Mouse (Mus musculus): ENCODE data around the gene Fstl3. TPM values are rescaled to one million over a fixed set of nuclear protein-coding genes. Genes with fewer than 3 reads are reported as not detected.

Gene Fstl3
- 0.83 and 0.84 TPM in 2 replicates for polyA plus RNA-seq (2015; fragmentation: Nextera tagmentation; extraction: Ambion mirVana)

DNA sequence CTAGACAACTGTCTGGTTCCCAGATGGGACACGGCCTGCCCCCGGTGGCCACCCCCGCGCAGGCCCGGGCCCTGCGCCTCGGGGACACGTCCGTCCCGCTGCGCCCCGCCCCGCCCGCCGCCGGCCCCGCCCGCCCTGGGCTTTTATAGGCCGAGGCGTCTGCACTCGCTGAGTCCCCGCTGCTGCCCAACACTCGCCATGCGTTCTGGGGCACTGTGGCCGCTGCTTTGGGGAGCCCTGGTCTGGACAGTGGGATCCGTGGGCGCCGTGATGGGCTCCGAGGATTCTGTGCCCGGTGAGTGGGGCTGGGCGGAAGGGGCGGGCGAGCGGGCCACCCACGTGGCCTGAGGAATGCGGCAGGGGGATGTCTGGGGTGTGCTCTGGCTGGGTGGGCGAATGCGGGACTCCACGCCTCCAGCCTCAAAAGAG, at the start of gene Fstl3:
Gene Fstl3 (plus strand): TSS at position 170 of the 429 bp plus-strand sequence.
- peak within 1 kb of the TSS; percentile 36 for H3K4me2 ChIP-seq (replicated peaks)
- H3K9me3 ChIP-seq = no peaks in the 10 kb centered on the region; the same call in 1 of the 2 replicates
- no peak within 1 kb of the TSS for H3K27ac ChIP-seq (replicated peaks)
- H3K9ac ChIP-seq (replicated peaks) = no peak within 1 kb of the TSS
- ATAC-seq (replicated peaks) = no peak
- no peaks in the 10 kb centered on the region for H3K36me3 ChIP-seq
- peak within 1 kb of the TSS; percentile 21 for H3K4me3 ChIP-seq
- H3K27me3 ChIP-seq = peaks cover 46% of the 10 kb centered on the region
- H3K4me1 ChIP-seq = peaks cover 25% of the 10 kb centered on the region
- 2% methylated on average over 39 of the region's 39 CpGs for whole genome bisulfite sequencing

DNA sequence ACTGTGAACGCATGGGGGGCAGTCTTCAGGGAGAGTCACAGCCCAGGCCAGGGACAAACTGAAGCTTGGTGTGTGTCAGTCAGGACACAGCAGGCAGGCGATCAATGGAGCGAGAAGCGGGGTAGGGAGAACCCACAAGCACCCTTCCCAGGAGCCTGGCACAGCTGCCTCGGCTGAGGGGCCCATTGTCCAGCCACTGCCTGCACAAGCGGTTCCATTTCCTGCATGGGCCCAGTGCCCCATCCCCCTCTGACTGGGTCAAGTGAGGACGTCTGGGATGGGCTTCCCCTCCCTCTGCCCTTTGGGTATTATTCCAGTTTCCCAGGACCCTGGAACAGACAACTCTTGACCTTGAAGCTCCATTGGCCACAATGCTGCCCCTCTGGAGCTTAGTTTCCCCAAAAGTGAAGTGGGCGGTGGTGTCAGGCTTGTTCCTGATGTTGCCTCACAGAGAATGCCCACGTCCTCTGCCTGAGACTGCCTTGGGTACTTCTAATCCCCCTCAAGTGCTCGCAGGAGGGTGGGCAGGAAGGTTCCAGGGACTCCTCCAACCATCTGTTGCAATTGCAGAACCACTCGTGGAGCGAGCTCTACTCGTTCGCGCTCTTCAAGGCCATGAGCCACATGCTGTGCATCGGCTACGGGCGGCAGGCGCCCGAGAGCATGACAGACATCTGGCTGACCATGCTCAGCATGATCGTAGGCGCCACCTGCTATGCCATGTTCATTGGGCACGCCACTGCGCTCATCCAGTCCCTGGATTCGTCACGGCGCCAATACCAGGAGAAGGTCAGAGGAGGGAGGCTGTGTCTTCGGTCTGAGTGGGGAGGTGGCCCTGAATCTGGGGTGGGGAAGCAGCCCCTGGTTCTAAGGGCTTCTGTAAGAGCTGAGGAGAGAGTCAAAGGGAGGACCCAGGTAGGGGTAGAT, 48.5 kb upstream of the Fstl3 start:
- Histone ChIP-seq H3K4me1 (no peaks in the 10 kb centered on the region), H3K9ac (replicated peaks) (no peak overlapping the region), H3K9me3 (no peaks in the 10 kb centered on the region), H3K27ac (replicated peaks) (no peak overlapping the region), H3K36me3 (peaks cover 11% of the 10 kb centered on the region; the same call in 1 of the 2 replicates), H3K27me3 (no peaks in the 10 kb centered on the region), H3K4me2 (replicated peaks) (no peak overlapping the region), H3K4me3 (no peak overlapping the region)
- 75% methylated on average over 28 of the region's 28 CpGs for WGBS
- no peak for ATAC-seq (replicated peaks)

DNA sequence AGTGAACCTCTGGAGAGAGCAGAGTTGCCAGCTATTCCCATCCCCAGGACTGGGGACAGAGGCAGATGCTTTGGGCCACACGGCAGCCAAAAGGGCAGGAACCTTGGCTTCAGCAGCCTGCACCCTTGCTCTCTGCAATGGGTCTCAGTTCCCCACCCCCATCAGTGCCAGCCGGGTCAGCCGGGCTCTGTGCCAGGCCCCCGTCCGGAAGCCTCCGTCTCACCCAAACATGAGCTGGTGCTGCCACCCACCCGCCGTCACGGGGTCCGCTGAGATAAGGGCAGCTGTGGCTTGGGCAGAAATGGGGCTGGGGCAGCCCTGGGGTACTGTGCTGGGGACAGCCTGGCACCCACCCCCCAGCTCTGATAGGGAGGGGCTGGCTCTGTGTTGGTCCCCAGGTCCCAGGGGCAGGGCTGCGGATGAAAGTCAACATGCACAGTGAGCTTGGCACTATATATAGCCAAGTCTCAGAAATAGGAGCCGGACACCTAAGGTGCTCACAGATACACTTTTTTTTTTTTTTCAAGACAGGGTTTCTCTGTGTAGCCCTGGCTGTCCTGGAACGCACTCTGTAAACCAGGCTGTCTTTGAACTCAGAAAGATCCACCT, 47.6 kb upstream of the Fstl3 start:
- Histone ChIP-seq H3K4me3 (no peak overlapping the region), H3K9ac (replicated peaks) (no peak overlapping the region), H3K27me3 (no peaks in the 10 kb centered on the region), H3K9me3 (no peaks in the 10 kb centered on the region), H3K4me1 (no peaks in the 10 kb centered on the region), H3K27ac (replicated peaks) (no peak overlapping the region), H3K36me3 (peaks cover 16% of the 10 kb centered on the region; the same call in 1 of the 2 replicates), H3K4me2 (replicated peaks) (no peak overlapping the region)
- peak; percentile 18; the same call in 1 of the 2 replicates for ATAC-seq (replicated peaks)
- WGBS = 81% methylated on average over 13 of the region's 13 CpGs

DNA sequence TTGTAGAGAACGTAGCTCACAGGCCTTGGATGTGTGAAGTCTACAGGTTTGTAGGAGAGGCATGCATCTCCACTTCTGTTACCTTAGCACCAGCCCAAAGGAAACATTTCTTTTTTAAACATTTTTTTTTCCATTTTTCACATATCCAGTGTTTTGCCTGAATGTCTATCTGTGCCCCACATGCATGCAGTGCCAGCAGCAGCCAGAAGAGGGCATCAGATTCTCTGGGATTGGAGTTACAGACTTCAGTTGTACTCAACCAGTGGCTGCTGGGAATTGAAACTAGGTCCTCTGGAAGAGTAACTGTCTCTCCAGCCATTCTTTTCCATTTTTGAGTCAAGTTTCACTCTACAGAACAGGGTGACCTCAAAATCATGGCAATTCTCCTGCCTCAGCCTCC, 44.6 kb upstream of the Fstl3 start:
- Histone ChIP-seq H3K4me2 (replicated peaks) (no peak overlapping the region), H3K27me3 (no peaks in the 10 kb centered on the region), H3K9ac (replicated peaks) (no peak overlapping the region), H3K4me1 (no peaks in the 10 kb centered on the region), H3K27ac (replicated peaks) (no peak overlapping the region), H3K4me3 (no peak overlapping the region), H3K9me3 (no peaks in the 10 kb centered on the region), H3K36me3 (peaks cover 40% of the 10 kb centered on the region)
- ATAC-seq (replicated peaks) = no peak
- 100% methylated on average over 1 of the region's 1 CpGs for WGBS

DNA sequence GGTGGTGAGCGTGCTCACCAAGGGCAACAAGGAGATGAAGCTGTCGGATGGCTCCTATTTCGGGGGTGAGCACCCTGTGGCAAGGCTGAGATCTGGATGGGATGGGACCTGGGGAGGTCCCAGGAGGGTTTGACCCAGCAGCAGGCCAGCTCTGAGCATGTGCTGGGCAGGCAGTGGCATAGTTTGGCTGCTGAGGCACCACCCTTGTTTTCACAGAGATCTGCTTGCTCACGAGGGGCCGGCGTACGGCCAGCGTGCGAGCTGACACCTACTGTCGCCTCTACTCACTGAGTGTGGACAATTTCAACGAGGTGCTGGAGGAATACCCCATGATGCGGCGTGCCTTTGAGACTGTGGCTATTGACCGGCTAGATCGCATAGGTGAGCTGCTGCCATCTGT, 43.2 kb upstream of the Fstl3 start:
- no peak for ATAC-seq (replicated peaks)
- whole genome bisulfite sequencing = 94% methylated on average over 15 of the region's 15 CpGs
- Histone ChIP-seq H3K4me3 (no peak overlapping the region), H3K36me3 (peaks cover 54% of the 10 kb centered on the region), H3K4me1 (no peaks in the 10 kb centered on the region), H3K9me3 (peaks cover 4% of the 10 kb centered on the region; the same call in 1 of the 2 replicates), H3K27ac (replicated peaks) (no peak overlapping the region), H3K9ac (replicated peaks) (no peak overlapping the region), H3K4me2 (replicated peaks) (no peak overlapping the region), H3K27me3 (no peaks in the 10 kb centered on the region)

DNA sequence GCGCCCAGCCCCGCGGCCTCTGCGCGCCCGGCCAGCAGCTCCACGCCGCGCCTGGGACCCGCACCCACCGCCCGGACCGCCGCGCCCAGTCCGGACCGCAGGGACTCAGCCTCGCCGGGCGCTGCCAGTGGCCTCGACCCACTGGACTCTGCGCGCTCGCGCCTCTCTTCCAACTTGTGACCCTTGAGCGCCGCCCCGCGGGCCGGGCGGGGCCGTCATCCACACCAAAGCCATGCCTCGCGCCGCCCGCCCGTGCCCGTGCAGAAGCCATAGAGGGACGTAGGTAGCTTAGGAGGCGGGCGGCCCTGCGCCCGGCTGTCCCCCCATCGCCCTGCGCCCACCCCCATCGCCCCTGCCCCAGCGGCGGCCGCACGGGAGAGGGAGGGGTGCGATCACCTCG, 41.7 kb upstream of the Fstl3 start:
- Histone ChIP-seq H3K27ac (replicated peaks) (no peak overlapping the region), H3K27me3 (no peaks in the 10 kb centered on the region), H3K9me3 (peaks cover 8% of the 10 kb centered on the region), H3K4me3 (no peak overlapping the region), H3K4me2 (replicated peaks) (no peak overlapping the region), H3K9ac (replicated peaks) (no peak overlapping the region), H3K36me3 (peaks cover 69% of the 10 kb centered on the region), H3K4me1 (no peaks in the 10 kb centered on the region)
- no peak for ATAC-seq (replicated peaks)
- WGBS = 29% methylated on average over 44 of the region's 52 CpGs

DNA sequence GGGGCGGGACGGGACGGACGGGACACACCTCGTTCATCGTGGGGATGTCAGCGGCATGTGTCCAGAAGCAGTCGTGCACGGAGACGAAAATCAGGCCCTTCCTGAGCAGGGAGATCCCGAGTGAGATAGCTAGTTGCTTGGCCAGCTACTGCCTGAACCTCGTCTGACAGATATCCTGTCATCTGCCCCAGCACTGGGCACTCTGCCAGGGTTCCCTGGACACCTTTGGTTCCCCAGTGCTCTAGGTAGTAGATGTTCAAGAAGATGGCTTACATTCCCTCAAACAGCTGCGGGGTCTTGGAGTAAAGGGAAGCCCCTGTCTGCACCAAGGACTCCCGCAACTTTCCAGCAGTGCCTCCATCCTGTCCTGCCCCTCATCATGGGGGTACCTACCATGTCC, 40.4 kb upstream of the Fstl3 start:
- peaks cover 8% of the 10 kb centered on the region for H3K9me3 ChIP-seq
- H3K4me1 ChIP-seq = no peaks in the 10 kb centered on the region
- 90% methylated on average over 12 of the region's 14 CpGs for WGBS
- peaks cover 79% of the 10 kb centered on the region for H3K36me3 ChIP-seq
- no peak overlapping the region for H3K27ac ChIP-seq (replicated peaks)
- H3K4me3 ChIP-seq = no peak overlapping the region
- no peak overlapping the region for H3K4me2 ChIP-seq (replicated peaks)
- no peak for ATAC-seq (replicated peaks)
- no peak overlapping the region for H3K9ac ChIP-seq (replicated peaks)
- H3K27me3 ChIP-seq = no peaks in the 10 kb centered on the region

DNA sequence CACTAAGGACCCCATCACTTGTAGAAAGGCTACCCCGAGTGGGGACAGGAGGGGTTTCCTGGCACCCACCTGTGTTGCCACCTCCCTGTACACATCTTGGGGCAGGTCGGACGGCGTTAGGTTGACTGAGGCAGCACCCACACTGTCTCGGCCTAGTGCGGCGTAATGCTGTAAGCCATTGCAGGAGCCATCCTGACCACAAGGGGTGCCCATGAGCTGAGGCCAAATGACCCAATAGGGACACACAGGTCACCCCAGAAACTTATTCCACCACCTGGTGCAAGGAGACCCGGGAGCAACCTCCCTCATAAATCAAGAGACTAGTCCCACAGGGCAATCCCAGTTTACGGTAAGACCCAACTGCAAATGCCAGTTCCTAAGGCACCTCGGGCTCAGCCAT, 38.8 kb upstream of the Fstl3 start:
- no peak overlapping the region for H3K4me3 ChIP-seq
- no peak overlapping the region for H3K27ac ChIP-seq (replicated peaks)
- H3K27me3 ChIP-seq = no peaks in the 10 kb centered on the region
- no peaks in the 10 kb centered on the region for H3K4me1 ChIP-seq
- H3K9me3 ChIP-seq = peaks cover 8% of the 10 kb centered on the region
- no peak overlapping the region for H3K9ac ChIP-seq (replicated peaks)
- ATAC-seq (replicated peaks) = no peak
- whole genome bisulfite sequencing = 86% methylated on average over 10 of the region's 10 CpGs
- H3K4me2 ChIP-seq (replicated peaks) = no peak overlapping the region
- H3K36me3 ChIP-seq = peaks cover 83% of the 10 kb centered on the region

DNA sequence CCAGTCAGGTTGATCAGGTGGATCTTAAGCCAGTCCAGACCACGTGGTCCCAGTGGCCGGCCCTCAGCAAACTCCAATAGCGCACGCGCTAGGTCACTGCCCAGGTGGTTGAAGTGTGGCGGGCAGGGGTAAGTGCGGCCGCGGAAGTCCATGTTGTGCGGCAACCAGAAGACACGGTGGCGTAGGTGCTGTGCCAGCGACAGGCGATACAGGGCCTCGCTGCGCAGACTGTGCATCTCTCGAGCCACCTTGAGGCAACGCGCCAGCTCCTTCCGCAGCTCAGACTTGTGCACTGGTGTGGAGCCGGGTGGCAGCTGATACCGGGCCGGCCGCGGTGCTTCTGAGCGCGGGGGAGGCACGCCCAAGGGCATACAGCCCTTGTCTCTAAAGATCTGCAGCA, 37.8 kb upstream of the Fstl3 start:
- Histone ChIP-seq H3K27ac (replicated peaks) (no peak overlapping the region), H3K9me3 (peaks cover 8% of the 10 kb centered on the region), H3K36me3 (peaks cover 86% of the 10 kb centered on the region), H3K4me3 (no peak overlapping the region), H3K4me1 (no peaks in the 10 kb centered on the region), H3K9ac (replicated peaks) (no peak overlapping the region), H3K4me2 (replicated peaks) (no peak overlapping the region), H3K27me3 (no peaks in the 10 kb centered on the region)
- WGBS = 96% methylated on average over 28 of the region's 28 CpGs
- no peak for ATAC-seq (replicated peaks)

DNA sequence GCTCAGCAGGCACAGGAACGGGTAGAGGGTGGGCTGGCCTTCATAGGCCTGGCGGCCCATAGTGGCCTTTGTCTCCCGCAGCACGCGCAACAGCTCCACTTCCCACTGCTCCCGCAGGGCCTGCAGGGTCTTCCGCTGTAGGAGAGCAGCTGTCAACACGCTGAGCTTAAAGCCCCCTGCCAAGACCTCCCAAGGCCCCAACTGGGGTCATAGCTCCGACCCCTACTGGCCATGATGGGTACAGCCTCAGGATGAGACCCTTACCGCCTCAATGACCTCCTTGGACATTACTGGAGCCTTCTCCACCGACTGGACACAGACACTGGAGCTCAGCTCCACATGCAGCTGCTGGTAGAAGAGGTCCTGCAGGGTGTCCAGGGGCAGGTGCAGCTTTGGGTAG, 36.2 kb upstream of the Fstl3 start:
- Histone ChIP-seq H3K4me1 (peaks cover 6% of the 10 kb centered on the region), H3K27ac (replicated peaks) (no peak overlapping the region), H3K9me3 (peaks cover 8% of the 10 kb centered on the region), H3K36me3 (peaks cover 80% of the 10 kb centered on the region), H3K9ac (replicated peaks) (no peak overlapping the region), H3K4me3 (no peak overlapping the region), H3K27me3 (no peaks in the 10 kb centered on the region), H3K4me2 (replicated peaks) (no peak overlapping the region)
- WGBS = 60% methylated on average over 11 of the region's 11 CpGs
- no peak for ATAC-seq (replicated peaks)

DNA sequence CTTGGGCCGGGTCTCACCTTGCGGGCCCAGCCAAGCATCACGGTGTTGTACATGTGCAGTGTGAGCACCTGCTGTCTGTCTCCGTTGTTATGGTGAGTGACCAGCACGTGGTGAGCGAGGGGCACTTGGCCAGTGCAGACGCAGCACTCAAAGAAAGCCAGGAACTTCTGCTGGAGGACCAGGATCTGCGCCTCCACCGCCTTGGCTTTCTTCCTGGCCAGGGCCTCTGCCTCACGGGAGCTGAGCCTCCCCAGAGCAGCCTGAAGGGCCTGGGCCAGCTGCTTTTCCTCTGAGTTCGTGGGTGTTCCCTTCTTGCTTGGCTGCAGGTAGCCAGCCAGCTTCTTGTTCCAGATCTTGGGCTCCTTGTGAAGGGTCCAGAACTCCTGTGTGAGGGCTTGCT, 33.9 kb upstream of the Fstl3 start:
- WGBS = 92% methylated on average over 11 of the region's 11 CpGs
- Histone ChIP-seq H3K9ac (replicated peaks) (no peak overlapping the region), H3K27me3 (no peaks in the 10 kb centered on the region), H3K9me3 (peaks cover 7% of the 10 kb centered on the region), H3K4me1 (peaks cover 12% of the 10 kb centered on the region), H3K4me3 (no peak overlapping the region), H3K4me2 (replicated peaks) (no peak overlapping the region), H3K27ac (replicated peaks) (no peak overlapping the region), H3K36me3 (peaks cover 58% of the 10 kb centered on the region)
- no peak for ATAC-seq (replicated peaks)

DNA sequence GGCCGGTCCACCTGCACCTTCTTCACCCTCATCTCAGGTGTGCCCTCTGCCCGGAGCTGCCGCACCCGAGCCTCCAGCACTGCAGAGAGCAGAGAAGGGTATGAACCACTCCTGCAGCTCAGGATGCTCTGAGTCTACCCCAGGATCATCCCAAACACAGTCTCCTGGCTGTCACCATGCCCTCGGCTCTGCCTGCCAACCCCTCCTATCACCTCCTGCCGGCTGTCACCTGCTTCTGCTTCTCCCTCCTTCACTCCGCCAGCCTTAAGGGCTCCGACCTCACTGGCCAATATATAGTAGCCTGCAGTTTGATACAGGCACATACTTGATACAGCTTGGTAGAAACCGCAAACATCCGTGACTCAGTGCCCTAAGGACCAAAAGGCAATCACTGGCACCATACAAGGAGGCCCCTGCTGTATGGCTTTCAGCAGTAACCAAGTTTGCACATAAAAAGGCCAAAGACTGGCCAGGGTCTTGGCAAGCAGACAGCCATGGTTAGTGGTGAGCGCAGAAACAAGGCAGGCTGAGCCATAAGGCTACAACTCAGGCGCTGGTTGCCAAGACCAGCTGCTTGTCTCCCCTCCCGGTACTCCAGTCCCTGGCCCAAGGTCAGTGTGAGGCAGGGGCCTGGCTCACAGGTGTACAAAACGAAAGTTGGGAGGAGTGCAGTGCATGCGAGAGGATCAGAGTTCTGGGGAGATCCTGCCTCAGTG, 33.3 kb upstream of the Fstl3 start:
- peaks cover 4% of the 10 kb centered on the region; the same call in 1 of the 2 replicates for H3K9me3 ChIP-seq
- no peak for ATAC-seq (replicated peaks)
- peaks cover 52% of the 10 kb centered on the region for H3K36me3 ChIP-seq
- 93% methylated on average over 15 of the region's 15 CpGs for WGBS
- no peak overlapping the region for H3K27ac ChIP-seq (replicated peaks)
- no peak overlapping the region for H3K4me2 ChIP-seq (replicated peaks)
- no peak overlapping the region for H3K9ac ChIP-seq (replicated peaks)
- H3K27me3 ChIP-seq = no peaks in the 10 kb centered on the region
- H3K4me1 ChIP-seq = peaks cover 12% of the 10 kb centered on the region
- no peak overlapping the region for H3K4me3 ChIP-seq
